Mouse (Mus musculus): ENCODE results near the gene Myl4. TPM values are rescaled to one million over a fixed set of nuclear protein-coding genes. Genes with fewer than 3 reads are reported as not detected.
"Not testable (repeated sequence)": the region's sequence is repeated elsewhere in the genome, so short reads cannot be mapped to it uniquely, and the experiment has no call there.

Gene Myl4
- total RNA-seq, 2 experiments from 2014 or later = not detected

GRCm38 (mm10) chr11:104568326-104568725 is 17.9 kb downstream of the Myl4 start:
- no peak for ATAC-seq (replicated peaks; ENCODE audit: low FRiP score, poor library complexity, severe bottlenecking)

- ATAC-seq (replicated peaks; ENCODE audit: low FRiP score, poor library complexity, severe bottlenecking) = not testable (repeated sequence)
Observed at GRCm38 (mm10) chr11:104570515-104570914, 20.1 kb downstream of the Myl4 start.

GRCm38 (mm10) chr11:104571373-104571772 is 20.9 kb downstream of the Myl4 start:
- peak; percentile 86 for ATAC-seq (replicated peaks; ENCODE audit: low FRiP score, poor library complexity, severe bottlenecking)

- ATAC-seq (replicated peaks; ENCODE audit: low FRiP score, poor library complexity, severe bottlenecking) = no peak
Observed at GRCm38 (mm10) chr11:104572091-104572490, 21.6 kb downstream of the Myl4 start.

GRCm38 (mm10) chr11:104572566-104572965 is 22.1 kb downstream of the Myl4 start:
- no peak for ATAC-seq (replicated peaks; ENCODE audit: low FRiP score, poor library complexity, severe bottlenecking)

GRCm38 (mm10) chr11:104576772-104577612 is 26.5 kb downstream of the Myl4 start:
- no peak for ATAC-seq (replicated peaks; ENCODE audit: low FRiP score, poor library complexity, severe bottlenecking)

GRCm38 (mm10) chr11:104578074-104578473 is 27.6 kb downstream of the Myl4 start:
- no peak for ATAC-seq (replicated peaks; ENCODE audit: low FRiP score, poor library complexity, severe bottlenecking)

- ATAC-seq (replicated peaks; ENCODE audit: low FRiP score, poor library complexity, severe bottlenecking) = no peak
Observed at GRCm38 (mm10) chr11:104579084-104579483, 28.6 kb downstream of the Myl4 start.

GRCm38 (mm10) chr11:104579575-104579974 is 29.1 kb downstream of the Myl4 start:
- no peak for ATAC-seq (replicated peaks; ENCODE audit: low FRiP score, poor library complexity, severe bottlenecking)

- ATAC-seq (replicated peaks; ENCODE audit: low FRiP score, poor library complexity, severe bottlenecking) = no peak
Observed at GRCm38 (mm10) chr11:104580091-104580490, 29.6 kb downstream of the Myl4 start.

GRCm38 (mm10) chr11:104580606-104581005 is 30.1 kb downstream of the Myl4 start:
- no peak for ATAC-seq (replicated peaks; ENCODE audit: low FRiP score, poor library complexity, severe bottlenecking)

- ATAC-seq (replicated peaks; ENCODE audit: low FRiP score, poor library complexity, severe bottlenecking) = no peak
Observed at GRCm38 (mm10) chr11:104581446-104582307, 31.2 kb downstream of the Myl4 start.

- no peak for ATAC-seq (replicated peaks; ENCODE audit: low FRiP score, poor library complexity, severe bottlenecking)
Observed at GRCm38 (mm10) chr11:104582308-104582606, 31.8 kb downstream of the Myl4 start.

- ATAC-seq (replicated peaks; ENCODE audit: low FRiP score, poor library complexity, severe bottlenecking) = no peak
Observed at GRCm38 (mm10) chr11:104582630-104583364, 32.3 kb downstream of the Myl4 start.

GRCm38 (mm10) chr11:104585495-104585894 is 35.0 kb downstream of the Myl4 start:
- no peak for ATAC-seq (replicated peaks; ENCODE audit: low FRiP score, poor library complexity, severe bottlenecking)

GRCm38 (mm10) chr11:104587904-104588303 is 37.4 kb downstream of the Myl4 start:
- no peak for ATAC-seq (replicated peaks; ENCODE audit: low FRiP score, poor library complexity, severe bottlenecking)

GRCm38 (mm10) chr11:104588513-104588912 is 38.0 kb downstream of the Myl4 start:
- no peak for ATAC-seq (replicated peaks; ENCODE audit: low FRiP score, poor library complexity, severe bottlenecking)

GRCm38 (mm10) chr11:104589570-104589969 is 39.1 kb downstream of the Myl4 start:
- ATAC-seq (replicated peaks; ENCODE audit: low FRiP score, poor library complexity, severe bottlenecking) = no peak

- ATAC-seq (replicated peaks; ENCODE audit: low FRiP score, poor library complexity, severe bottlenecking) = peak; percentile 87
Observed at GRCm38 (mm10) chr11:104590148-104590547, 39.7 kb downstream of the Myl4 start.
